ENCODE assay signal across 8 mouse cellular contexts in genomic region chr10:70439676-70440521, GRCm38 (mm10). TPM values are rescaled to one million over a fixed set of nuclear protein-coding genes. Genes with fewer than 3 reads are reported as not detected.
DNase-seq lines count a peak whose midpoint lies in the region; ATAC-seq lines count a peak whose summit lies in the region.

Gene Fam13c, plus strand, starts transcription at chr10:70440481.

- H3K4me3 ChIP-seq in embryonic facial prominence, embryonic 15.5 days (replicated peaks): peak within 1 kb of the TSS; percentile 71
- peak within 1 kb of the TSS; percentile 63 for H3K4me3 ChIP-seq in hindbrain, embryonic 12.5 days
- peak within 1 kb of the TSS; percentile 64 for H3K4me3 ChIP-seq in midbrain, embryonic 14.5 days (replicated peaks; ENCODE audit: low read depth, low read length)

- H3K36me3 ChIP-seq in embryonic facial prominence, embryonic 15.5 days: no peaks in the 10 kb centered on the region
- no peaks in the 10 kb centered on the region for H3K36me3 ChIP-seq in hindbrain, embryonic 12.5 days
- H3K36me3 ChIP-seq in midbrain, embryonic 14.5 days (ENCODE audit: control insufficient read depth, insufficient read depth, low read length): no peaks in the 10 kb centered on the region

- H3K27me3 ChIP-seq in embryonic facial prominence, embryonic 15.5 days: no peaks in the 10 kb centered on the region
- no peaks in the 10 kb centered on the region for H3K27me3 ChIP-seq in hindbrain, embryonic 12.5 days
- H3K27me3 ChIP-seq in midbrain, embryonic 14.5 days (ENCODE audit: control insufficient read depth, insufficient read depth, low read length): no peaks in the 10 kb centered on the region

- H3K9me3 ChIP-seq in embryonic facial prominence, embryonic 15.5 days (replicated peaks): no peaks in the 10 kb centered on the region
- no peaks in the 10 kb centered on the region for H3K9me3 ChIP-seq in hindbrain, embryonic 12.5 days (replicated peaks)
- no peaks in the 10 kb centered on the region for H3K9me3 ChIP-seq in midbrain, embryonic 14.5 days (ENCODE audit: control insufficient read depth, low read length)

- peak within 1 kb of the TSS; percentile 89 for H3K27ac ChIP-seq in embryonic facial prominence, embryonic 15.5 days (replicated peaks)
- peak within 1 kb of the TSS; percentile 96 for H3K27ac ChIP-seq in hindbrain, embryonic 12.5 days
- peak within 1 kb of the TSS; percentile 97 for H3K27ac ChIP-seq in midbrain, embryonic 14.5 days (replicated peaks; ENCODE audit: low read depth, low read length)

- 14% methylated on average over 24 of the region's 24 CpGs for WGBS in embryonic facial prominence, embryonic 15.5 days
- 7% methylated on average over 24 of the region's 24 CpGs for WGBS in hindbrain, embryonic 12.5 days
- WGBS in midbrain, embryonic 14.5 days: 9% methylated on average over 24 of the region's 24 CpGs

- DNase-seq in MN1 (ENCODE audit: low spot score): peak; percentile 40
- DNase-seq in adrenal gland, postnatal 25 days: peak; percentile 30
- DNase-seq in left cerebral cortex, adult 8-10 months (ENCODE audit: low spot score in 2 of 2): peak in 1 of 2 experiments; percentile 31
- DNase-seq in midbrain, embryonic 14.5 days: peak; percentile 81
- no peak for DNase-seq in Muller cell, postnatal 12 days (ENCODE audit: inconsistent ontology term)
- DNase-seq in gastrocnemius, adult 18-20 months (ENCODE audit: low spot score): no peak

- peaks cover 11% of the 10 kb centered on the region; the same call in 1 of the 2 replicates for H3K4me1 ChIP-seq in embryonic facial prominence, embryonic 15.5 days
- H3K4me1 ChIP-seq in hindbrain, embryonic 12.5 days: peaks cover 26% of the 10 kb centered on the region
- H3K4me1 ChIP-seq in midbrain, embryonic 14.5 days (ENCODE audit: control insufficient read depth, insufficient read depth, low read length): peaks cover 37% of the 10 kb centered on the region

- H3K4me2 ChIP-seq in embryonic facial prominence, embryonic 15.5 days (replicated peaks): peak within 1 kb of the TSS; percentile 86
- H3K4me2 ChIP-seq in hindbrain, embryonic 12.5 days (replicated peaks): peak within 1 kb of the TSS; percentile 78
- peak within 1 kb of the TSS; percentile 65 for H3K4me2 ChIP-seq in midbrain, embryonic 14.5 days (ENCODE audit: low read length)

- peak within 1 kb of the TSS; percentile 48 for H3K9ac ChIP-seq in embryonic facial prominence, embryonic 15.5 days
- H3K9ac ChIP-seq in hindbrain, embryonic 12.5 days: peak within 1 kb of the TSS; percentile 82
- H3K9ac ChIP-seq in midbrain, embryonic 14.5 days (replicated peaks; ENCODE audit: low read length): peak within 1 kb of the TSS; percentile 86

- ATAC-seq in embryonic facial prominence, embryonic 15.5 days (ENCODE audit: insufficient number of reproducible peaks, low FRiP score, low TSS enrichment, low read depth): peak; percentile 47; the same call in 1 of the 2 replicates
- ATAC-seq in hindbrain, embryonic 12.5 days (ENCODE audit: low FRiP score): peak; percentile 65
- ATAC-seq in midbrain, embryonic 14.5 days (ENCODE audit: low FRiP score, low TSS enrichment): peak; percentile 55

RNA-seq across cellular contexts. Expression of gene Fam13c, which starts in this region (rescaled TPM):
- total RNA-seq in adrenal gland, postnatal 25 days (2021): 16.9 and 17.5 TPM in 2 replicates
- 13.1 and 13.6 TPM in 2 replicates for polyA plus RNA-seq in embryonic facial prominence, embryonic 15.5 days (2015; fragmentation: Nextera tagmentation; extraction: Ambion mirVana)
- 22.1 and 23.7 TPM in 2 replicates for polyA plus RNA-seq in hindbrain, embryonic 12.5 days (2016; fragmentation: Nextera tagmentation; extraction: Ambion mirVana)
- total RNA-seq in left cerebral cortex, adult 8-10 months (2022): 10 to 100 TPM; 48.4 to 57.9 (median 54.1) TPM
- polyA plus RNA-seq in midbrain, embryonic 14.5 days (2014; fragmentation: Nextera tagmentation; extraction: Ambion mirVana): 31.3 and 33.6 TPM in 2 replicates
- 1 to 10 TPM; 4.6 to 6.3 TPM for total RNA-seq in gastrocnemius, adult 18-20 months (2021)

Comparison
In these comparisons a context has a peak if more than half of its experiments do, and no peak if none do; other contexts are left out.
1. DNase-seq: peak in MN1 (single experiment), adrenal gland, postnatal 25 days (single experiment) and midbrain, embryonic 14.5 days (single experiment); none in Muller cell, postnatal 12 days (single experiment) and gastrocnemius, adult 18-20 months (single experiment).
2. Peak in every context shown above with its lines, with median percentiles within 50 percentile points of each other: ATAC-seq, H3K27ac ChIP-seq, H3K4me2 ChIP-seq, H3K4me3 ChIP-seq and H3K9ac ChIP-seq.